Mouse (Mus musculus): ENCODE measurements around the gene Olfml2b.

Olfml2b gene

GRCm38 (mm10) chr1:170646606-170647287 lies 2.4 kb downstream of the Olfml2b start:
- DNase-seq (ENCODE audit: low read depth): no peak

- no peak for DNase-seq (ENCODE audit: low read depth)
These were observed 3.0 kb downstream of the Olfml2b start for GRCm38 (mm10) chr1:170647381-170647780.

GRCm38 (mm10) chr1:170647971-170648514 lies 3.7 kb downstream of the Olfml2b start:
- DNase-seq (ENCODE audit: low read depth): no peak

GRCm38 (mm10) chr1:170651046-170651723 lies 6.9 kb downstream of the Olfml2b start:
- DNase-seq (ENCODE audit: low read depth): no peak

- no peak for DNase-seq (ENCODE audit: low read depth)
These were observed 7.8 kb downstream of the Olfml2b start for GRCm38 (mm10) chr1:170651989-170652740.

- no peak for DNase-seq (ENCODE audit: low read depth)
These were observed 11.1 kb downstream of the Olfml2b start for GRCm38 (mm10) chr1:170655280-170655917.

- no peak for DNase-seq (ENCODE audit: low read depth)
These were observed 12.3 kb downstream of the Olfml2b start for GRCm38 (mm10) chr1:170656518-170657227.

- DNase-seq (ENCODE audit: low read depth): no peak
These were observed 12.8 kb downstream of the Olfml2b start for GRCm38 (mm10) chr1:170657228-170657521.

- no peak for DNase-seq (ENCODE audit: low read depth)
These were observed 13.4 kb downstream of the Olfml2b start for GRCm38 (mm10) chr1:170657643-170658314.

GRCm38 (mm10) chr1:170659260-170659659 lies 14.9 kb downstream of the Olfml2b start:
- DNase-seq (ENCODE audit: low read depth): no peak

- DNase-seq (ENCODE audit: low read depth): no peak
These were observed 20.4 kb downstream of the Olfml2b start for GRCm38 (mm10) chr1:170664620-170665185.

- DNase-seq (ENCODE audit: low read depth): no peak
These were observed 20.9 kb downstream of the Olfml2b start for GRCm38 (mm10) chr1:170665200-170665599.

- DNase-seq (ENCODE audit: low read depth): no peak
These were observed 29.9 kb downstream of the Olfml2b start for GRCm38 (mm10) chr1:170674184-170674775.

- DNase-seq (ENCODE audit: low read depth): no peak
These were observed 33.3 kb downstream of the Olfml2b start for GRCm38 (mm10) chr1:170677681-170678080.

- DNase-seq (ENCODE audit: low read depth): no peak
These were observed 34.5 kb downstream of the Olfml2b start for GRCm38 (mm10) chr1:170678861-170679260.

- no peak for DNase-seq (ENCODE audit: low read depth)
These were observed 35.3 kb downstream of the Olfml2b start for GRCm38 (mm10) chr1:170679624-170680023.

- no peak for DNase-seq (ENCODE audit: low read depth)
These were observed 39.5 kb downstream of the Olfml2b start for GRCm38 (mm10) chr1:170683863-170684262.

- no peak for DNase-seq (ENCODE audit: low read depth)
These were observed 45.4 kb downstream of the Olfml2b start for GRCm38 (mm10) chr1:170689773-170690172.

GRCm38 (mm10) chr1:170691301-170691700 lies 47.0 kb downstream of the Olfml2b start:
- DNase-seq (ENCODE audit: low read depth): no peak

GRCm38 (mm10) chr1:170694821-170695291 lies 50.5 kb downstream of the Olfml2b start:
- no peak for DNase-seq (ENCODE audit: low read depth)
